Mouse (Mus musculus) regulatory T cell (primary cell): ENCODE results near the gene Mov10.
"Not testable (repeated sequence)": the region's sequence is repeated elsewhere in the genome, so short reads cannot be mapped to it uniquely, and the experiment has no call there.

Experiments
- in situ Hi-C: fragments of 300-600 bp; cut with MboI, MseI; formaldehyde crosslinking; loops from one replicate; pipeline ENCODE4 v1.15.1; 2025; ENCODE audit warnings: high pct_unique_total_duplicates

The Mov10 gene

GRCm38 (mm10) chr3:104817991-104818748 is at the start of gene Mov10:
Mov10 (minus strand) TSS chr3:104818563.
- in situ Hi-C loops, result no loop called here

DNA sequence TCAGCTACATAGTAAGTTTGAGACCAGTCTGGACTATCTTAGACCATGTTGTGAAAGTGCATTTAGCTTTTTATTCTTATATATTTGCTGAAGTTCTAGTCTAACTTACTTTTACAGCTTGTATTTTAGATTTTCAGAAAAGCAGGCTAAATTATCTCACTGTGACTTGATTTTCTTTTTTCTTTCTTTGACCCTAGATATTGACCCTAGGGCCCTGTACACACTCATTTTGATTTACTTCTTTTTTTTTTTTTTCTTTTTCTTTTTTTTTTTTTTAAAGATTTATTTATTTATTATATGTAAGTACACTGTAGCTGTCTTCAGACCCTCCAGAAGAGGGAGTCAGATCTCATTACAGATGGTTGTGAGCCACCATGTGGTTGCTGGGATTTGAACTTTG is 48.3 kb upstream of the Mov10 start:
- in situ Hi-C loops, result not testable (repeated sequence)

DNA sequence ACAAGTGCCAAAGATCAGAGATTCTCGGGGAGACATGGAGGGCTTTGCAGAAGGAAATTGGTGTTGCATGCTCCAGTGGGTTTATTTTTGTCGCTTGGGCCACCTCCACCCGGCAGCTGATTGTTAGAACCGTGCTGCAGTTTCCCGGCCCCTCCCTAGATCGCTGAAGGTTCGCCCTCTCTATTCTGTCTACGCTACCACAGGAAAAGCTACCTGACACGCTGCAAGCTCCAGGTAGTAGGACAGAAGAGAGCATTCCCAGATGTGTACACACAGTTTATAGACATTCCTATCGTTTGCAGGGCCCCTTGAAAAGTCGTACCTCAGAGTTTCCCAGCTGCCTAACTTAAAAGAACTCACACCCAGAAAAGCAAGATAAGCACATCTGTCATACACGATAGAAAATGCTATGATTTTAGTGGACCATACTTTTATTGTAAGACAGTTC is 47.0 kb upstream of the Mov10 start:
- in situ Hi-C loops, result no loop called here

DNA sequence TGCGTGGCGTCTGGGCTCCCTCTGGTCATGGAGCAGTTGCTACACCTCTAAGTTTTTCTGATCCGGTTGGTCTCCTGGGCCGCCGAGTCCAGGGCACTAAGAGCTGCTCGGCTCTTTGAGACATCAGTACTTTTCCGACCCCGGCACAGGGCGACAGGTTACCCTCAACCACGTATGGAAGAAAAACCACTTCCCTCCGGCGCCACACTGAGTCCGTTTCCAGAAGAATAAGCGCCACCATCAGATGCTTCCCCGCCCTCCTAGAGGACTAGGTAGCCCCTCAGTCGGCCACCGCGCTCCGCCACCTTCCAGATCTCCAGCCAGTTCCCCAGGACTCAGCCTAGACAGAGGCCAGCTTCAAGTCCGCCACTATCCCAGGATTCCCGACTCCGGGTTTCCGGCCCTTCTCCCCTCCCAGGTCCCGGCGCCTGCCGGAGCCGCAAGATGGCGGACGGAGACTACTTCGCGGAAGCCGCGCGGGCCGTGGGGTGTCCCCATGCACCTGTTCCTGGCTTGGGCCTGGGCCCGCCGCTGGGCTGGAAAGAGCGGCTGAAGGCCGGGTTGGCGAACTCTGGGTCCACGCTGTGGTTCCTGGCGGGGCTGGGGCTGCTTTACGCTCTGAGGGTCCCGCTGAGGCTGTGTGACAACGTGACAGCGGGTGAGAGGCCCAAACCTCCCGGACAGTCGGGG is 46.4 kb upstream of the Mov10 start:
- in situ Hi-C loops, result no loop called here

GRCm38 (mm10) chr3:104863786-104864650 is 45.7 kb upstream of the Mov10 start, which contains the start of the genes St7l and Capza1:
St7l (plus strand) TSS chr3:104864005.
Capza1 (minus strand) TSS chr3:104864505.
- in situ Hi-C loops, result no loop called here

- in situ Hi-C loops, result no loop called here
Measured at GRCm38 (mm10) chr3:104858560-104858959, 40.2 kb upstream of the Mov10 start.

GRCm38 (mm10) chr3:104856106-104856505 is 37.7 kb upstream of the Mov10 start:
- in situ Hi-C loops, result no loop called here

- in situ Hi-C loops, result no loop called here
Measured at GRCm38 (mm10) chr3:104854866-104855265, 36.5 kb upstream of the Mov10 start.

DNA sequence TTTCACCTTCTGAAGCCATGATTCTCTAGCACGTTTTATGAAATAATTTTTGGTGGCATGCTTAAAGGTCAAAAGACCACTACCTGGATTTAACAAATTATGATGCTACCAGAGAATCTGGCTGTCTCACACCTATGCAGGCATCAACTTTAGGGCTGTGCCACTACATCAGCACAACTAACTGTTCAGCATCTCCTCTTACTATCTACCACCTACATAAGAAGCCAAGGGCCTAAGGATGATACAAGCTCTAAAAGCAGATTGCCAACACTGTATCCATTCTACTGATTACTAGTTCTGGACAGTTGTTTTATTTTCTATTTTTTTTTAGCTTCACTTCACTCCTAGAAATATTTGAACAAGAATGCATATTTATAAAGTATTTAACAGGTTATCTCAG is 36.1 kb upstream of the Mov10 start:
- in situ Hi-C loops, result no loop called here

GRCm38 (mm10) chr3:104846601-104847000 is 28.2 kb upstream of the Mov10 start:
- in situ Hi-C loops, result no loop called here

GRCm38 (mm10) chr3:104841049-104841448 is 22.7 kb upstream of the Mov10 start:
- in situ Hi-C loops, result no loop called here

DNA sequence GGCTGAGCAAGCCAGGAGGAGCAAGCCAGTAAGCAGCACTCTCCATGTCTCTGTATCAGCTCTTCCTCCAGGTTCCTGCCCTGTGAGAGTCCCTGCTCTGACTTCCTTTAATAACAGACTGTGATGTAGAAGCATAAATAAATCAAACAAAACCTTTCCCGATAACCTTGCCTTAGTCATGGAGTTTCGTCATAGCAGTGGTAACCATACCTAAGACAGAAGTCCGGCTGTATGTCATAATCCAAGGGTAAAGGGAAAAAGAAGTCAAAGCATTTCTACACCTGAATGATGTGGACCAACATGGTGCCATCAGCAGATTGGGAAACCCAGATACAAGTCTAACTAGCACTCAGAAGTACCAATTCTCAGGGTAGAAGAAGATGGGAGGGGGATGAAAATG is 17.4 kb upstream of the Mov10 start:
- in situ Hi-C loops, result no loop called here

DNA sequence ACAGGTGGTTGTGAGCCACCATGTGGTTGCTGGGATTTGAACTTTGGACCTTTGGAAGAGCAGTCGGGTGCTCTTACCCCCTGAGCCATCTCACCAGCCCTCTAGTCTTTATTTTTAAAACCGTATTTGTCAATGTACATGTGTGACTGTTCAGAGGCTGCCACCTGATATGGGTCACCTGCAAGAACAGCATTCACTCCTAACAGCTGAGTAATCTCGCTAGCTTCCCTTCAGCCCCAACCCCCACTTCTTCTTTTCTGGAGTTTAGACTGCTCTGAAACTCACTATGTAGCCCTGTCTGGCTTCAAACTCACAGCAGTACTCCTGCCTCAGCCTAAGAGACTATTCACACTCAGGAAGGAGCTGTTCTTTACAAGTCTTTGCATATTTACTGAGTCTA is 4.0 kb upstream of the Mov10 start:
- in situ Hi-C loops, result loop anchor here (5.0 kb wide), 1 partner anchor 635 kb away; no protein-coding TSS in a partner anchor

DNA sequence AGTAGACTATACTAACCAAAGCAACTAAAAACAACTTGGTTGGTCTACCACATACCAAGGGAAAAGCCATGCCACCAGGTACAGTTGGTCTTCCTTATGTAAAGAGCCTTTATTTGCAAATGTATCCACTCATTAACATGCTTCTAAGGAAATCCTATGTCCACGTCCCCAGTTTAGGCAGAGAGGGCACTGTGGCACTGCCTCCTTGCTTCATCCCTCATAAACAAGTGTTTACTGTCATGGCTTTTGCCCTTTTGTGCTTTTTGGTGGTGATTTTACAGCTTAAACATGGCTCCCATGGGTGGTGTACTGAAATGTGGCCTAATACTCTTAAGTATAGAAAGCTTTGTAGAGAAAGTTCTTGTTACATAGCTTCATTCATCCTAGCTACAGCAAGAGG is 2.1 kb upstream of the Mov10 start:
- in situ Hi-C loops, result loop anchor here (5.0 kb wide), 1 partner anchor 637 kb away; no protein-coding TSS in a partner anchor

- in situ Hi-C loops, result no loop called here
Measured at GRCm38 (mm10) chr3:104818749-104819134, 379 bp upstream of the Mov10 start.

- in situ Hi-C loops, result no loop called here
Measured at GRCm38 (mm10) chr3:104817481-104817990, 827 bp downstream of the Mov10 start.

DNA sequence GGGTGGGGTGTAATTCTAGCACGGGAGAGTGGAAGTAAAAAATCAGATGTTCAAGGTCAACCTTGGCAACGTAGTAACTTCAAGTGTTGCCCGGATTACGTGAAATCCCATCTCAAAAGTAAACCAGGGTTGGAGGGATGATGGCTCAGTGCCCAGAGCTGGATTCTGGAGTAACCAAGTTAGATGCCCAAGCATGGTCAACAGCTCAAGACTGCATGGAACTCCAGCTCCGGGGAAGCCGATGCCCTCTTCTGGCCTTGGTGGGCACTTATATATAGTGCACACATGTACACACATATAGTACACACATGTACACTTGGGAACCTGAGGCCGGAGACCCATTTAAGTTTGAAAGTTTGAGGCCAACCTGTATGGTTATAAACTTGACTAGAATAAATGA is 2.2 kb downstream of the Mov10 start:
- in situ Hi-C loops, result no loop called here

DNA sequence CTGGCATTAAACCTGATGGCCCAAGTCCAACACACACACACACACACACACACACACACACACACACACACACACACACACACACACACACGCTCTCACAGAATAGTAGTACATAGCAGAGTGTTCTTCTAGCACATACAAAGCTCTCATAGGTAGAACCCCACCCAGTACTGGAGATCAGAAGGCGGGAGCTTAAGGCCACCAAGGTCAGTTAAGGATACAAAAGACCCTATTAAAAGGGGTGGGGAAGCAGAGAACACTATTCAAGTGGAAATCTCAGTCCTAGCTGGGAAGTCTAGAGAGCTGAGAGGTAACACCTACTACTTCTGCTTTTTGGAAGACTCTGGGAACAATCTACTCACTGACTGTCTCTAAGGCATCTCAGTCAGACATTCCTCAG is 3.0 kb downstream of the Mov10 start:
- in situ Hi-C loops, result no loop called here

DNA sequence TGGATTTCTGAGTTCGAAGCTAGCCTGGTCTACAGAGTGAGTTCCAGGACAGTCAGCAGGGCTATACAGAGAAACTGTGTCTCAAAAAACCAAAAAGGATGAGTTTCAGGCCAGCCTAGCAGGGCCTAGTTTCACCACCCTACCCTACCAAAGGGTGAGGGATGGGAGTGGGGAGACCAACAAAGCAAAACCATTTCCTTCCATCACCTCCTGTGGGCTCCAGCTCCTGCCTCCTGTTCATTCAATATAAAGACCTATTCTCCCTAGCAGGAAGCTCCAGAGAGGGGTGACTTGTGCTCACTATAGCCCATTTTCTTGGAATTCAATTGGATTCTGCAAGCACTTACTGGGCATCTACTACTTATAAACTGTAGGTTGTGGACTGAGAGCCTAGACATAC is 3.6 kb downstream of the Mov10 start:
- in situ Hi-C loops, result no loop called here

- in situ Hi-C loops, result not testable (repeated sequence)
Measured at GRCm38 (mm10) chr3:104813227-104813626, 5.1 kb downstream of the Mov10 start.

- in situ Hi-C loops, result no loop called here
Measured at GRCm38 (mm10) chr3:104812254-104812653, 6.1 kb downstream of the Mov10 start.

GRCm38 (mm10) chr3:104811752-104812151 is 6.6 kb downstream of the Mov10 start:
- in situ Hi-C loops, result no loop called here
